Mouse (Mus musculus): ENCODE measurements at regions not wholly inside any gene's neighbourhood (a gene's known extent, or its start where the extent isn't known, plus 50 kb on each side); places are given as distances from the start of the nearest gene placed in this dataset.

DNA sequence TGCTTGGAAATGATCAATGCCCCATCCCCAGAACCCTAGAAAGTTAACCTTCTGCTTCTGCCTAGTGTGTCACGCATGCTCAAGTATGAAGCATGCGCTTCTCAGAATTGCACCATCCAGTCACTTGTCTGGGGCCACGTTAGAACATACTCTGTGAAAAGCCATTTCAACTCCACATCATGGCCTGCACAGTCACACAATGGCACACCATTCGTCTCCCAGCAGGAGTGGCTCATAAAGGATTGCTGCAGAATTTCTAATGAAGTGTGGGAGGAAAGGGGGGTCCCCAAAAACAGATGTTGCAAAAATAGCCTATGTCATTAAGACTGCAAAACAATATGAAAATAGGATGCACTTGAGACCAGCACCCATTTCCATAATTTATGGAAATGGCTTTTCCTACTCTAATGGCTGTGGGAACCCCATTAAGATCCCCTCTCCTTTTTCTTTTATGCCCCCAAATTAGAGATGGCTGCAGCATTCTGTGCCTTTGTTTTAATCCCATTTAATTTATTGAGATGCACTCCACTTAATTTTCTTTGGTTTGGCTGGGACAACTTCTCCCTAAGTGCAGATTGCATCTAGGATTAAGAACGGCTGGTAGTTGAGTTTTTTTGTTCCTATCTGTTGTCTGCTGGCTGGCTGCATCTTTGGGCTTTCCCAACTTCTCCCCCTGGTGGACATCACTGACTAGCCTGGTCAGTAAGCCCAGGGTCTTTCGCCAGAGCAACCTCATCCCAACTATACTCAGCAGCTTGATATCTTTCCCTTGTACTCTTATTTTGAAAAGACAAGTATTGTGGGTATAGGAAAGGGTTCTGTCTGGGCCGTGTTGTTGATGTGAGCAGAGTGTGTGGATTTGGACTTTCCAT, 294.5 kb downstream of the Med10 start:
- TF ChIP-seq CTCF (IDR thresholded peaks at IDR 0.05; ENCODE audit: borderline replicate concordance, control insufficient read depth, extremely low read depth, insufficient read depth, low read length, poor library complexity) (no peak), POLR2A (IDR thresholded peaks at IDR 0.05; ENCODE audit: control insufficient read depth, extremely low read depth, insufficient read depth, low read length, poor library complexity) (no peak)
